Mouse (Mus musculus) embryonic fibroblast, embryonic 13.5 days (primary cell): ENCODE measurements around the gene Dnajc19. TPM values are rescaled to one million over a fixed set of nuclear protein-coding genes. Genes with fewer than 3 reads are reported as not detected.

Experiments
- H3K27ac ChIP-seq: 2 replicates; pipeline ENCODE4 v1.5.1; 2012; ENCODE audit warnings: low read length, control low read depth, inconsistent platforms; ENCODE audit not compliant: insufficient read depth
- H3K4me1 ChIP-seq: 2 replicates; pipeline ENCODE4 v1.6.1; 2011; ENCODE audit warnings: low read length; ENCODE audit not compliant: control insufficient read depth, insufficient read depth
- H3K4me3 ChIP-seq: 2 replicates; pipeline ENCODE4 v1.5.1; 2011; ENCODE audit warnings: mild to moderate bottlenecking, control low read depth, low read length; ENCODE audit not compliant: insufficient read depth
- CTCF ChIP-seq: IDR thresholded peaks from 2 replicates; pipeline ENCODE4 v1.5.1; 2011; ENCODE audit warnings: mild to moderate bottlenecking, control low read depth, low read length, moderate library complexity, borderline replicate concordance; ENCODE audit not compliant: insufficient read depth
- POLR2A ChIP-seq: IDR thresholded peaks from 2 replicates; pipeline ENCODE4 v1.6.1; 2011; ENCODE audit warnings: low read depth, mild to moderate bottlenecking, control low read depth, low read length, moderate library complexity
- polyA plus RNA-seq: library from polyadenylated mRNA; stranded (reverse); fragments of >200 nt; gene quantifications from 2 replicates; pipeline ENCODE4 v1.2.4, GENCODE M21; 2011; ENCODE audit warnings: low read depth; ENCODE audit not compliant: missing spikeins, insufficient read length

Dnajc19 gene
- polyA plus RNA-seq, 1 experiment: 53.3 TPM

DNA sequence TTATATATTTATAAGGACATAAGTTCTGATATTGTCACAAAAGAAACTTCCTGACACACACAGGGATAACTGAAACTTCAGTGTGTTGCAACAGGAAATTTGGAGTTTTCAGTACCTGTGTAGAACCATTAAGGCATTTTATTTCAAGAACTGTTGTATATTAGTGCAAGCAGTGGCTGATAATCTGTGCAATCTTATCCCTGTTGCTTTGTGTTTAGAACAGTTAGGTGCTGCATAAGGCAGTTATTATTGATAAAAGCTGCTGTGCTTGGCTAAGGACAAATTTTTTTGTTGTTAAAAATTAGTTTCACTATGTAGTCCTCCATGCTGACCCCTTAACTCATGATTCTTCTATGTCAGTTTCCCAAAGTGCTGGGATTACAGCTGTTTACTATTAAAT, 52.2 kb downstream of the Dnajc19 start:
- TF ChIP-seq POLR2A (no peak), CTCF (no peak)
- Histone ChIP-seq H3K27ac (no peak overlapping the region), H3K4me3 (no peak overlapping the region), H3K4me1 (0 out of 2 replicates have a peak, but pooled peaks cover 2% of the 10 kb centered on the region)

GRCm38 (mm10) chr3:34021259-34021828, 59.8 kb downstream of the Dnajc19 start:
- 0 out of 2 replicates have a peak, but pooled peaks cover 4% of the 10 kb centered on the region for H3K4me1 ChIP-seq
- H3K4me3 ChIP-seq: peak overlapping the region; percentile 27; the same call in 1 of the 2 replicates
- no peak for TF ChIP-seq POLR2A
- TF ChIP-seq CTCF: no peak
- H3K27ac ChIP-seq: no peak overlapping the region

DNA sequence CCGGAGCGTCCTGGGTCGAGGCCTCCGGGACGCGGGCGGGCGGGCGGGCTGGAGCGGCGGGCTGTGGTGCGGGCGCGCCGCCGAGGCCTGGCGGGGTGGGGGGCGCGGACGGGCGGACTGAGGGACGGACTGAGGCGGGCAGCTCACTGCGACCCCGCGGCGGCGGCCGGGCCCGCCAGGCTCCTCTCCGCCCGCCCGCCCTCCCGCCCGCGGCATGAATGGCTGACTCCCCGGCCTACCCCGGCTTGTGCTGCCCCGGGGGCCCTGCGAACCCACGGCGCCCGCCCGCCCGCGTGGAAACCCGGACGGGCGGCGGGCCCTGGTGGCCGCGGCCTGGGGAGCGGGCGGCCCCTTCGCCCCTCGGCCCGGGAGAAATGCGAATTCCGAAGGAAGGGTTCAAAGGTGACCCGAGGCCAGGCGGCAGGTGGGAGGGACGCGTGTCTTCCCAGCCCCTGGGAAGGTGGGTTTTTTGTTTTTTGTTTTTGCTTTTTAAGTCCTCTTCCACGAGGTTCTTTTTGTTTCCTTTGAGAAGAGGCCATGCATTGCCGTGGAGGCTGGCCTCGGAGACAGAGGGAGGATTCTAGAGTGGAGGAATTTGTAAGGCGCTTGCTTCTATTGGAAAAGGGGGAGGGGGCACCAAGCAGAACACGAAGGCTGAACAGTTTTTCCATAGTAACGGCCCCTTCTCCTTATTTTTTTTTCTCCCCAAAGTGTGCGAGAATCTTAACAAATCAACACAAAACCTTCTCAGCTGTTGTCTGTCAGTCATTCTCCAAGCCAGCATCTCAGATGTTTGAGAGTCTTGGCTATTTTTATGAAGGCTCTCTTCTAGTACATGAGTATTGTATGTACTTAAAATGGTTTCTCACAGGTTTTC, 60.5 kb downstream of the Dnajc19 start:
- Histone ChIP-seq H3K4me1 (0 out of 2 replicates have a peak, but pooled peaks cover 4% of the 10 kb centered on the region), H3K4me3 (peak overlapping the region; percentile 100), H3K27ac (no peak overlapping the region)
- TF ChIP-seq CTCF (no peak), POLR2A (no peak)

GRCm38 (mm10) chr3:34019540-34020381, 61.4 kb downstream of the Dnajc19 start, which contains the start of gene Fxr1:
TSS of gene Fxr1 (plus strand) at chr3:34019943.
- H3K4me3 ChIP-seq: peak within 1 kb of the TSS; percentile 100
- peak; percentile 81 for TF ChIP-seq POLR2A
- no peak for TF ChIP-seq CTCF
- peak within 1 kb of the TSS; percentile 69 for H3K27ac ChIP-seq
- H3K4me1 ChIP-seq: 0 out of 2 replicates have a peak, but pooled peaks cover 4% of the 10 kb centered on the region

DNA sequence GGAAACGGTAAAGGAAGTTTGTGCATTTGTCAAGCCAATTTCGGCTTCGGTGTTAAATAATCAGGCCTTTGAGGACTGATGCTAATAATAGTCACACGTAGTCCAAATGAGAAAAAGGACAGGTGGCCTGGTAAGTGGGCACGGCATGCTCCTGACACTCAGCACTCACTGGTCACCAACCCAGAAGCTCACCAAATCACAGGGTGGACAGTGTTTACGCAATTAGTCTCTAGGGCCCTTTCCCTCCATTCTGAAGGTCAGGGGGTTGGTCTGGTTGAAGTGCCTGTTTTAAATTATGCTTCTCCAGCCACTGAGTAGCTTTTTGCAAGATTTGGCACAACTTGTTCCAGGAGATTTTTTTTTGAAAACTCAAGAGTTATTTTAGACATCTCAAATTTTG, 72.9 kb downstream of the Dnajc19 start:
- Histone ChIP-seq H3K4me3 (no peak overlapping the region), H3K4me1 (no peaks in the 10 kb centered on the region), H3K27ac (no peak overlapping the region)
- no peak for TF ChIP-seq CTCF

DNA sequence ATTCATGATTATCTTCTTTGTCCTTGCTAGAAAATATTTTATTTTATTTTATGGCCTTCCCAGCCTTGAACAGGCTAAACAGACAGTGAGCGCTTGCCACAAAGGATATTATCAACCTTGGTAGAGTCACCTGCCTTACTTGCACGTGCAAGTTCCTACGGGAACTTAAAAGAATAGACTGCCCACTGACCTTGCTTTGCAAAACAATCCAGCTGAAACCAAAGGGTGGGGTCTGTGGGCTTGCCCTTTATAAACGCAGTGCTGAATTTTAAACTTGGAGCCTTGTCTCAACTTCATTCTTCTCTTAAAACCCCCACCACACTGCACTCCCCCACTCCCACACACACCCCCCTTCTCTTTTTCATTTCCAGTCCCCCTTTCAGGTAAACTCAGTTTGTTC, 73.5 kb downstream of the Dnajc19 start:
- TF ChIP-seq CTCF: no peak
- TF ChIP-seq POLR2A: no peak

GRCm38 (mm10) chr3:34006824-34007223, 74.3 kb downstream of the Dnajc19 start:
- Histone ChIP-seq H3K4me3 (no peak overlapping the region), H3K4me1 (no peaks in the 10 kb centered on the region), H3K27ac (no peak overlapping the region)
- no peak for TF ChIP-seq POLR2A

More for the DNA sequence above, 73.5 kb downstream of the Dnajc19 start:
- Histone ChIP-seq H3K27ac (no peak overlapping the region), H3K4me3 (no peak overlapping the region), H3K4me1 (no peaks in the 10 kb centered on the region)

- Histone ChIP-seq H3K27ac (no peak overlapping the region), H3K4me3 (no peak overlapping the region), H3K4me1 (no peaks in the 10 kb centered on the region)
- TF ChIP-seq POLR2A: no peak
- no peak for TF ChIP-seq CTCF
Measured at GRCm38 (mm10) chr3:34006301-34006700, 74.8 kb downstream of the Dnajc19 start.

Other genes starting within 250 kb of the Dnajc19 start
- 2.9 and 4.1 TPM in 2 replicates for gene Ccdc39, start 237.0 kb downstream of the Dnajc19 start, polyA plus RNA-seq
- 143 and 156 TPM in 2 replicates for gene Fxr1, start 61.4 kb downstream of the Dnajc19 start, polyA plus RNA-seq